Mouse (Mus musculus): ENCODE measurements around the gene Nrf1. TPM values are rescaled to one million over a fixed set of nuclear protein-coding genes. Genes with fewer than 3 reads are reported as not detected.
A peak's percentile ranks its signal among the peaks of the same experiment; 100 is the strongest.

The Nrf1 gene
- polyA plus RNA-seq (2012; rRNA removed): 22.0 and 26.6 TPM in 2 replicates

GRCm38 (mm10) chr6:30047271-30048162 is at the start of gene Nrf1:
Gene Nrf1, plus strand, starts transcription at chr6:30047988.
- no peak for DNase-seq (ENCODE audit: low read depth)

GRCm38 (mm10) chr6:29998140-29998539 is 49.6 kb upstream of the Nrf1 start:
- DNase-seq (ENCODE audit: low read depth): no peak

GRCm38 (mm10) chr6:29998771-29999170 is 49.0 kb upstream of the Nrf1 start:
- DNase-seq (ENCODE audit: low read depth): no peak

GRCm38 (mm10) chr6:30002628-30003027 is 45.2 kb upstream of the Nrf1 start:
- no peak for DNase-seq (ENCODE audit: low read depth)

- no peak for DNase-seq (ENCODE audit: low read depth)
Observed at GRCm38 (mm10) chr6:30005851-30006250, 41.9 kb upstream of the Nrf1 start.

GRCm38 (mm10) chr6:30009204-30009603 is 38.6 kb upstream of the Nrf1 start:
- no peak for DNase-seq (ENCODE audit: low read depth)

GRCm38 (mm10) chr6:30013520-30013919 is 34.3 kb upstream of the Nrf1 start:
- DNase-seq (ENCODE audit: low read depth): no peak

- DNase-seq (ENCODE audit: low read depth): no peak
Observed at GRCm38 (mm10) chr6:30014187-30014864, 33.5 kb upstream of the Nrf1 start.

- DNase-seq (ENCODE audit: low read depth): no peak
Observed at GRCm38 (mm10) chr6:30021241-30021640, 26.5 kb upstream of the Nrf1 start.

GRCm38 (mm10) chr6:30021656-30022055 is 26.1 kb upstream of the Nrf1 start:
- DNase-seq (ENCODE audit: low read depth): no peak

GRCm38 (mm10) chr6:30026799-30027198 is 21.0 kb upstream of the Nrf1 start:
- no peak for DNase-seq (ENCODE audit: low read depth)

GRCm38 (mm10) chr6:30028358-30028757 is 19.4 kb upstream of the Nrf1 start:
- no peak for DNase-seq (ENCODE audit: low read depth)

- DNase-seq (ENCODE audit: low read depth): no peak
Observed at GRCm38 (mm10) chr6:30035112-30035511, 12.7 kb upstream of the Nrf1 start.

GRCm38 (mm10) chr6:30041498-30041897 is 6.3 kb upstream of the Nrf1 start:
- no peak for DNase-seq (ENCODE audit: low read depth)

- no peak for DNase-seq (ENCODE audit: low read depth)
Observed at GRCm38 (mm10) chr6:30042483-30042882, 5.3 kb upstream of the Nrf1 start.

GRCm38 (mm10) chr6:30048163-30048500 is 344 bp downstream of the Nrf1 start:
- DNase-seq (ENCODE audit: low read depth): no peak

GRCm38 (mm10) chr6:30048501-30049353 is 939 bp downstream of the Nrf1 start:
- no peak for DNase-seq (ENCODE audit: low read depth)

GRCm38 (mm10) chr6:30053116-30053515 is 5.3 kb downstream of the Nrf1 start:
- no peak for DNase-seq (ENCODE audit: low read depth)

GRCm38 (mm10) chr6:30062544-30062943 is 14.8 kb downstream of the Nrf1 start:
- DNase-seq (ENCODE audit: low read depth): no peak

GRCm38 (mm10) chr6:30065369-30065768 is 17.6 kb downstream of the Nrf1 start:
- DNase-seq (ENCODE audit: low read depth): no peak

GRCm38 (mm10) chr6:30066746-30067145 is 19.0 kb downstream of the Nrf1 start:
- peak; percentile 85 for DNase-seq (ENCODE audit: low read depth)

- DNase-seq (ENCODE audit: low read depth): no peak
Observed at GRCm38 (mm10) chr6:30072476-30072875, 24.7 kb downstream of the Nrf1 start.

All from gonadal fat pad, adult 2 months (tissue).